Mouse (Mus musculus): ENCODE results near the gene Gm6793. TPM values are rescaled to one million over a fixed set of nuclear protein-coding genes. Genes with fewer than 3 reads are reported as not detected.

The Gm6793 gene
- not detected for total RNA-seq (2021)
- long read RNA-seq, experiment 1: 0 reads
- long read RNA-seq, experiment 2, partial matches to known transcripts: 0 of 1 reads
- long read RNA-seq, experiment 2, other reads (novel, unspliced or antisense): 0 of 1 reads

DNA sequence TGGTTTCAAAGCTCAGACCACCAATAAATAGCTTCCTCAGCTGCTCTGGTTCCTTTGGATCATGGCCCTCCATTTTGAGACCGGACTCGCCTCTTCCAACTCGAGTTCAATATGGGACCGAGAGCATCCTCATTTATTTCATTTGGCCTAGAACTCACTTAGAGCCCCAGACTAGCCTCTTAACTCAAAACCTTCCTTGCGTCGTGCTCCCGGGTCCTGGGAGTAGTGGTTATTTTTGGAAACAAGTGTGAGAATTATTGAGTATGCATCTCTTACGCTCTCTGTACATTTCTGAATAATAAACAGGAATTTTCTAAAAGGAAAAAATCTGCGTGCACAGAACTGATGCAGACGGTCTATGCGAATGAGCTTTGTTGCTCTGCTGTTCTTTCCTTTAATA is at the start of gene Gm6793:
Gm6793 (minus strand) TSS at position 101 of the 400 bp plus-strand sequence.
- DNase-seq (ENCODE audit: low spot score in 2 of 2): no peak

DNA sequence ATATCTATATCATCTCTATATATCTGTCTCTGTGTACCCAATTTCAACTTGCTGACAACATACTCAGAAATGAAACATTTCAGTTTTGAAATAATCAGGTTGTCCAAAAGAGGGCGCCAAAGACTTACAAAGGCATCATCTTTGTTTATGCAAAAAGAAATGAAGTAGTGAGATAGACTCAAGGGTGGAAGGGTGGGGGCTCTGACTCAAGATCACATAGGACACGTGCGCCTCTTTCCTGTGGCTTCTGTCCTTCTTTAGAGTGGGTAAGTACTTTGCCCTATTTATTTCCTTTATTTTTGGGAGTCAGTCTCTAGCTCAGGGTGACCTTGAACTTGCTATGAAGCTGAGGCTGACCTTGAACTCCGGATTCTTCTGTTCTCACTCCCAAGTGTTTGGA is 46.5 kb upstream of the Gm6793 start:
- DNase-seq (ENCODE audit: low spot score in 2 of 2): peak; percentile 13 to 60

- DNase-seq (ENCODE audit: low spot score in 2 of 2): no peak
Measured at GRCm38 (mm10) chr8:112054456-112054855, 39.6 kb upstream of the Gm6793 start.

GRCm38 (mm10) chr8:112051537-112051936 is 36.7 kb upstream of the Gm6793 start:
- DNase-seq (ENCODE audit: low spot score in 2 of 2): no peak

DNA sequence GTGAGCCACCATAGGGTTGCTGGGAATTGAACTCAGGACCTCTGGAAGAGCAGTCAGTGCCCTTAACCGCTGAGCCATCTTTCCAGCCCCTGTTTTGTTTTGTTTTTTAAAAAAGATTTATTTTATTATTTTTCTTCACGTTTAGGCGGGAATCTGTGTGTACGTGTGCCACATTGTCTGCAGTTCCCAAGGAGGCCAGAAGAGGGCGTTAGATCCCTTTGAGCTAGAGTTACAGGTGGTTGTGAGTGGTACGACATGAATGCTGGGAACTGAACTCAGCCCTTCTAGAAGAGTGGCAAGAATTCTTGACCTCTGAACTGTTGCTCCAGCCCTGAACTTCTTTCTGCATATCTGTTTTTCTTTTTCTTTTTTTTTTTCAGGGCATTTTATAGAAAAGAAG is 35.1 kb upstream of the Gm6793 start:
- DNase-seq (ENCODE audit: low spot score in 2 of 2): no peak

GRCm38 (mm10) chr8:112048293-112048692 is 33.5 kb upstream of the Gm6793 start:
- DNase-seq (ENCODE audit: low spot score in 2 of 2): no peak

- peak; percentile 88 for DNase-seq (ENCODE audit: low spot score in 2 of 2)
Measured at GRCm38 (mm10) chr8:112045896-112046295, 31.1 kb upstream of the Gm6793 start.

GRCm38 (mm10) chr8:112045182-112045581 is 30.3 kb upstream of the Gm6793 start:
- peak in 1 of 2 experiments; percentile 5 for DNase-seq (ENCODE audit: low spot score in 2 of 2)

GRCm38 (mm10) chr8:112037521-112037920 is 22.7 kb upstream of the Gm6793 start:
- DNase-seq (ENCODE audit: low spot score in 2 of 2): no peak

DNA sequence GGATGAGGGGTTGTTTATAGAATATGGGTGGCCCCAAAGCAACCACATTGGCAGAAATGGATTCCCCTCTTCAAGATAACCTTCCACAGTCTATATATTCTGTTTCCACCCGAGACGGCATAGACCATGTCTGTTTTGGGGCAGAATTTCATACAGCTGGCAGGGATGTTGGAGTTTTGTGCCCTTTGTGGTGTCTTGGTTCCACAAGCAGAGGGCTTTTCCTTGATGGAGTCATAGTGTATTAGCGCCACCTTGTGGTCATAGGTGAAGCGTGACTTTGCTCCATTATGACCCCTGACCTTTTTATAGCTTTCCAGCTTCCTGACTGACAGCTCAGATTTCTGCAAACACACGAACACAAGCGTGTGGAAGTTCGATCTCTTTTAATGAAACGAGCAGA is 19.8 kb upstream of the Gm6793 start:
- DNase-seq (ENCODE audit: low spot score in 2 of 2): peak in 1 of 2 experiments; percentile 10

DNA sequence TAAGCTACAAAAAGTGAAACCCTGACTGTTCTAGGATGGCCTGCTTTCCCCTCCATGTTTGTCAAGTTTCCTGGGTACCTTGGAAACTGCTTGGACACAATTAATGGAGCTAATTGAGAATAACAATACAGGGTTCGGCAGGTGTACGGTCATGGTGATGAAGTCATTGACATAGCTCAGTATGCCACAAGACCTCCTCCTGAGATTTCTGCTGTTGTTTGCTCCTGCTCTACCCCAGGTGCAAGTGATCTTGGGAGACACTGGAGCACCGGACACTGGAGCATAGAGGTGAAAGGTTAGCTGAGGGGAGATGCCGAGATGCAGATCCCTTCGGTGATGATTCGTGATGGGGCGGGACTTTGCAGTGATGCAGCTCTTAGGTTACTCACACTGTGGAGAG is 18.2 kb upstream of the Gm6793 start:
- no peak for DNase-seq (ENCODE audit: low spot score in 2 of 2)

- no peak for DNase-seq (ENCODE audit: low spot score in 2 of 2)
Measured at GRCm38 (mm10) chr8:112030663-112031062, 15.8 kb upstream of the Gm6793 start.

GRCm38 (mm10) chr8:112029455-112029854 is 14.6 kb upstream of the Gm6793 start:
- no peak for DNase-seq (ENCODE audit: low spot score in 2 of 2)

- peak; percentile 23 to 42 for DNase-seq (ENCODE audit: low spot score in 2 of 2)
Measured at GRCm38 (mm10) chr8:112011816-112012242, 3.0 kb downstream of the Gm6793 start.

DNA sequence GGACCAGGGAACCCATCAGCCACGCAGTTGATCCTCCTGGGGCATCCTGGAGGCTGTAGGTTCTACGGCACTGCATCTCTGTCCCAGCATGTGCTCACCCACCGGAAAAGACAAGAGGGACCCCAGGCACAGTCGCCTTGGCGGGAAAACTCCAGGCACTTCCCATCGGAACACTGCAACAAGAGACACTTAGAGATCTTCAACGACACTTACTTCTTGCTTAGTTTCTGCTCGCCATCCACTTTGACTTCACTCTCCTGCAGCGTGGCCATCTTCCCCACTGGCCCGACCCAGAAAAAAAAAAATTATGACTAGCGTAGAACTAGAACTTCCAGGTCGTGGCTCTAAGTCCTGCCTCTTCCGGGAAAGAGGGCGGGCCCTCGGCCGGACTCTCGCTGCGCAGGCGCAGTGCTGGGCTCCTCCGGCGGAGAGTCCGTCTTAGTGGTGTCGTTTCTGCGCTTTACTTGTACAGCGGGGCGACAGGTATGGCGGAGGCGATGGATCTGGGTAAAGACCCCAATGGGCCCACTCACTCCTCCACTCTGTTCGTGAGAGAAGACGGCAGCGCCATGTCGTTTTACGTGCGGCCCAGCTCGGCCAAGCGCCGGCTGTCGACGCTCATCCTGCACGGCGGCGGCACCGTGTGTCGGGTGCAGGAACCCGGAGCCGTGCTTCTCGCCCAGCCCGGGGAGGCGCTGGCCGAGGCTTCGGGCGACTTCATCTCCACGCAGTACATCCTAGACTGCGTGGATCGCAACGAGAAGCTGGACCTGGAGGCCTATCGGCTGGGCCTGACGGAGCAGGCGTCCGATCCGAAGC is 3.6 kb downstream of the Gm6793 start, which contains the start of the genes Kars and Terf2ip:
Kars (minus strand) TSS at position 327 of the 819 bp plus-strand sequence.
Terf2ip (plus strand) TSS at position 402 of the 819 bp plus-strand sequence.
- peak; percentile 89 to 94 for DNase-seq (ENCODE audit: low spot score in 2 of 2)

GRCm38 (mm10) chr8:112009558-112009957 is 5.3 kb downstream of the Gm6793 start:
- DNase-seq (ENCODE audit: low spot score in 2 of 2): no peak

DNA sequence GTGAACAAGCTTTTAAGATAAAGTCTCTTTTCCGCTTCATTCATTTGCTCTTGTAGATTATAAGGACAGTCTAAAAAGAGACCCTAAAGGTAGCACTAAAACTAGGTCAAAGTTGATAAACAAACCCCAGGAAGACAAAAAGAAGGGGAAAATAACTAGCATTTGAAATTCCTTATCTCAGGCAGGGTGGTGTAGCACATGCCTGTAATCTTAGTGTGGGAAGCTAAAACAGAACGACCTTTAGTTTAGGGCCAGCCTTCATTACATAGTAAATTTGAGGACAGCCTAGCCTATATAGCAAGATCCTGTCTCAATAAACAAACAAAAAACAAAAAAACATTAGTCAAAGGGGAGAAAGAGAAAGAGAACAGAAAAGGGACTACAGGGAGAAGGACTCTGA is 7.2 kb downstream of the Gm6793 start:
- no peak for DNase-seq (ENCODE audit: low spot score in 2 of 2)

- DNase-seq (ENCODE audit: low spot score in 2 of 2): peak; percentile 46 to 57
Measured at GRCm38 (mm10) chr8:112005601-112006000, 9.2 kb downstream of the Gm6793 start.

- no peak for DNase-seq (ENCODE audit: low spot score in 2 of 2)
Measured at GRCm38 (mm10) chr8:112004754-112005153, 10.1 kb downstream of the Gm6793 start.

- DNase-seq (ENCODE audit: low spot score in 2 of 2): no peak
Measured at GRCm38 (mm10) chr8:111992703-111993039, 22.2 kb downstream of the Gm6793 start.

DNA sequence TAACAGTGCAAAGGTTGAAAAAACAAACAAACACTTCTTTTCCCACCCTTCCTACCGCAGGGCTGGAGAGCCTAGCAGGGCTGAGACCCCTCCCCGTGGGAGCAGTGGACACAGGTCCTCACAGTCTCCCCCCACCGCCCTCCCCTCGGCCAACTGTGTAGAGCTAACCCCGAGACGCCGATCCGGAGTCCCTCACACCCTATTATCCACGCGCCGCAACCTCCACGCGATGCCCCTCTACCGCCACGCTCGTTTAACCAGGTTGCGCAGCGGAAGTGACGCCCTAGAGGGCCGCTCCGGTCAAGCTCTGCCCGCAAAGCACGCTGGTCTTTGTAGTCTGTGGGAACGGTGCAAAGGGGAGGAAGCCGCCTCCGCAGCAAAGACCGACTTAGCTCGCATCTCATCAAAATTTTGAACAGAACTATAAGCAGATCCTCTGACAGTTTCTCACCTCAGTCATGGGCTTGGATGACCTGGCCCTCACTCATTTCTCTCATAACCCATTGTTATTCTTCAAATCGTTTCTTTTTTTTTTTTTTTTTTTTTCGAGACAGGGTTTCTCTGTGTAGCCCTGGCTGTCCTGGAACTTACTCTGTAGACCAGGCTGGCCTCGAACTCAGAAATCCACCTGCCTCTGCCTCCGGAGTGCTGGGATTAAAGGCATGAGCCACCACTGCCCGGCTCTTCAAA is 22.7 kb downstream of the Gm6793 start, which contains the start of gene Adat1:
Adat1 (minus strand) TSS at position 290 of the 690 bp plus-strand sequence.
- DNase-seq (ENCODE audit: low spot score in 2 of 2): peak; percentile 91 to 92

- no peak for DNase-seq (ENCODE audit: low spot score in 2 of 2)
Measured at GRCm38 (mm10) chr8:111991278-111991677, 23.6 kb downstream of the Gm6793 start.
